Mouse (Mus musculus) adrenal gland, postnatal 36 days (tissue): ENCODE data around the gene Tmem189. TPM values are rescaled to one million over a fixed set of nuclear protein-coding genes. Genes with fewer than 3 reads are reported as not detected.

Experiments used
- DNase-seq, 2 experiments: peaks; one replicate each; pipeline ENCODE4 v3.0.0; 2021; ENCODE audit warnings: mixed read lengths in 1 of 2
- total RNA-seq, 2 experiments: library from RNA; stranded (reverse); gene quantifications; 2 replicates each; pipeline ENCODE4 v1.2.3; 2021

Gene Tmem189
- total RNA-seq, 2 experiments from 2014 or later = 27.2 to 34.3 TPM

DNA sequence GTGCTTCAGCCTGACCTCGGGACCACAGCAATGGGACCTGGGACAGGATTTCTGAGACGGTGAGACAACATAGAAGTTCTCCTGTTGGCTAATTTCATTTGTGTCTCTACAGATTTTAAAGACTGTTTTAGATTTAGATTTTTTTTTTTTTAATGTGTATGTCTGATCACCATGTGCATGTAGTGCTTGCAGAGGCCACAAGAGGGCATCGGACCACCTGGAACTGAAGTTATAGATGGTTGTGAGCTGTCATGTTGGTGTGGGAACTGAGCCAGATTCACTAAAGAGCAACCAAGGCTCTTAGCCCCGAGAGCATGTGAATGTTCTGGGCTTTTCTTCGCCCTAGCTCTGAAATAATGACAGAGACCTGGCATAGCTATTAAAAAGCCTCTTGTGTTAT is 9.0 kb downstream of the Tmem189 start:
- peak; percentile 74 to 76 for DNase-seq

DNA sequence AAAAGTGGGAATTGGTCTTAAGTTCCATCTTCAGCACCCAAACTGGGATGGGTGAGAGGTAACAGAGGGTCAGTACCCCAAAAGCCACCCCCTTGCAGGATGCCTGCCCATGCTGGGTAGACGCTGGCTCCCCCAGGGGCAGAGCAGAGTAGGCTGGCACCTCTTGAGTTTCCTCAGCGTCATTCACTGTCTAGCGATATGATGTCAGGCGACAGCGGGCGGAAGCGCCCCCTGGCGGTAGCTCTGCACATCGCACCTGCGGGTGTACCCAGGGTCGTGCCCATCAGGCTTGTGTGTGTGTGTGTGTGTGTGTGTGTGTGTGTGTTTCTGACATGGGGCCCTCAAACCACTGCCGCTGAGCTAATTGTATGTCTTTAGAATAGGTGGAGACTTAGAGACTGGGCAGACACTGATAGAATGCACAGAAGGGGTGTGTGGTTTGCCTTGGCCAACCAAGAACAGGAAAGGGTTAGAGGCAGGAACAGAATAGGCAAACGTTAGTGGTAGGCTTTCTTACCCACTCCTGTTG is 9.7 kb downstream of the Tmem189 start:
- DNase-seq = peak; percentile 83 to 90

DNA sequence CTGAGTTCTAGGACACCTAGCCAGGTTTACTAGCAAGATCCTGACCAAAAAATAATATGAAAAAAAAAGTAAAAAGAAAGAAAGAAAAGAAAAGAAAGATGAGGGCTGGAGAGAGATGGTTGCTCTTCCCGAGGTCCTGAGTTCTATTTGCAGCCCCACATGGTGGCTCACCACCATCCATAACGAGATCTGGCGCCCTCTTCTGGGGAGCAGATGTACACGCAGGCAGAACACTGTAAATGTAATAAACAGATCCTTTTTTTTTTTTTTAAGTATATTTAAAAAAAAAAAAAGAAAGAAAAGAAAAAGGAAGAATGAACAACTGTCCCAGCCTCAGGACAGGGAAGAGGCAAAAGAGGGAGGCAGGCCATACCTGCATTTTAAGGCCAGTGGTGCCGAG is 11.0 kb downstream of the Tmem189 start:
- no peak for DNase-seq

DNA sequence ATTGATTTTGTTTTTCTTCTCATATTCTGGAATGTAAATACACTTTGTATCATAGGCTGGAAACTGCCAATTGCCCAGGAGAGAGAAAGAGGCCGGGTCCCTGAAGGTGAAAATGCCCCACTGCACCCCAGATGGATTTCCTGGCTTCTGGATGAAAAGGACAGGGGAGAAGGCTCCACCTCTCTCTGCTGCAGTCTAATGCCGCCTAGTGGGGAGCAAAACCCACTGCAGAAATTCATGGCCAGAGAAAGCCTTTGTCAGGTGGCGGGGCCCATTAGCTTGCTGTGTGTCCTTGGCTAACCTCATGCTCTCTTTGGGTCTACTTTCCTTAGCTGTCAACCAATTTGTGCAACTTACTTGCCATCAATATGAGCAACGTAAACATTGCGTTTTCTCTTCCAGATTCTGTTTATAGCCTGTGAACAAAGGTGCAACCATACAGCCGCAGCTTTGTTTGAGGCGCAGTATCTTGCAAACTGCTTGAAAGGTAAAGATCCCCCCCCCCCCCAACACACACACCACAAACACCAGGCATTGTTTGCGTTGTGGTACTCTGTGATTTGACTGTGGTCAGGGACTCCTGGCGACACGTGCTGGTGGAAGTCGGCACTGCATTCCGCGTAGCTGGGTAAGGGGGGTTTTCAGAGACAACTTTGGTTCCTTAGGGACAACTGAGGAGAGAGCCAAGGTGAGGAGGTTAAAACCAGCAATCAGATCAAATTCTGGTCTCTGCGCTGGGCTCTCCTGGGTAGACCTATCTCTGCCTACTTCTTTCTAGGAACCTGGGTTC is 14.3 kb downstream of the Tmem189 start:
- DNase-seq = peak; percentile 50 to 68

DNA sequence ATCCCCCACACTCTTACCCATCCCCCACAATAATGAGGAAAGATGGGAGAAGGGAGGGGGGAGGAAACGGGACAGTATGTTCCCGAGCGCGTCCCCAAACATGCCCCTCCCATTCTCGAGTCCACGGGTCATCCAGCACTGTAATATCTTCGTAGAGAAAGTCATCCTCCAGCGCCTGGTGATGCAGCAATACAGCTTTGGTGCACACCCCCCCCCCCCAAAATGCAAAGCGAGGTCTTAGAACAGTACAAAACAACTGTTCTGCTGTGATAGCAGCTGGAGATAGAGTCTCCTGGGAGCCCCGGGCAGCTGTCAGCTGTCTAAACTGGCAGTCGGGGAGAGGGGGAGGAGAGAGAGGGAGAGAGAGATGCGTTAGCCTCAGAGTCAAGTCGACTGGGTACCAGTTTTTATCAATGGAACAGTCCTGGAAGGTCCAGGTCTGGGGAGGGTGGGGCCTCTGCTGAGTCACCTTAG is 17.4 kb downstream of the Tmem189 start:
- DNase-seq = no peak

DNA sequence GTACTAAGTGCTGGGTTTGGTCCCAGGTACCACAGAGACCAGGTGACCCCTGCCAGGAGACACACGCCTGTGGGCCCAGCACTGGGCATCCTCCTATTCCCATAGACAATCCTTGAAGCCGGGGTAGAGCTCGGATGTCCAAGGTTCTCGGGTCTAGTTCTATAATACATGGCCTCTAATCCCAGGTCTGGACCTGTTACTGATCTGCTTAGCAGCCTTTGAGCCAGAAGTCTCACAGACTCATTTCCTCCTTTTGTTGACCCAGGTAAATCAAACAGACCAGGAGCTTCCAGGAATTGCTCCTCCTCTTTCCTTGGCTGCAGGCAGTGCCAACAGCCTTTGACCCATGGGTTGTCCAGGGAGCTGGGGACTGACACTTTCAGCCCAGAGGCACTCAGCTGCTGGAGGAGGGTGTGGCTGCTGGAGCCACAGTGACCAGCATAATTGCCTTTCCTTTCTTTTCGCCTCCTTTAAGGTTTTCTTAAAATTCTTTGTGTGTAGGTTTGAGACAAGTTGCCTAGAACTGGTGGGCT is 18.5 kb downstream of the Tmem189 start:
- no peak for DNase-seq

DNA sequence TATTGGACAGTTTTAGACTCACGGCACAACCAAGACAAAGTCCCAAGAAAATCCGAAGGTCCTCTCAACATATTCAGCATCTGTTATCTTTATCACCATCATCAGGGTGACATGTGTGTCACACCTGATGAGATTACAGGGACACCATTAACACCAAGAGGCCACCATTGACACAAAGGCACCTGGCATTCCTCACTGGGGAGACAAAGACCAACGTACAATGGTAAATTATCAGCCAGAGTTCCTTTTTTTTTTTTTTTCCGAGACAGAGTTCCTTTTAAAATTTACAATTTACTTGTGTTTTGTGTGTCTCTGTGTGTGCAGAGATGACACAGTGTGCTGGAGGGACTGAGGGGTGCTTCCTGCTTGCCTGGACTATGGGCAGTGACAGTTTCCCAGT is 20.2 kb downstream of the Tmem189 start:
- DNase-seq = no peak

DNA sequence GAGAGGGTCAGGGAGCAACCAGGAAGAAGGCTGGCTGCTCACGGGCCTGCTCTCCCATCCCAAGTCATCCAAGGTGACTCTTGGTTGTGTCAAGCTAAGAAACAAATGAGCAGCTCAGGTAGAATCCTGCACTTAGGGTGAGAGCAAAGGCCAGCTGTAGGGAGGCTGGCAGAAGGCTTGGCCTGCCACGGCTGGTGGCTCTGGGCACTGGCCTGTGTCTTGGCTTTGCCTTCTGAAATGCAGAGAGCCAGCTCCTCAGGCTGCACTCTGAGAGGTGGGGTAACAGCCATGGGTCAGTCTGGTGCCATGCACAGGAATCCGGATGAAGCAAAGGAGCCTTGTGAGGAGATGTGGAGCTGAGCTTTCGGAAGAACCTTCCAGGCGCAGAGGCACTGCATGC is 21.2 kb downstream of the Tmem189 start:
- DNase-seq = no peak

DNA sequence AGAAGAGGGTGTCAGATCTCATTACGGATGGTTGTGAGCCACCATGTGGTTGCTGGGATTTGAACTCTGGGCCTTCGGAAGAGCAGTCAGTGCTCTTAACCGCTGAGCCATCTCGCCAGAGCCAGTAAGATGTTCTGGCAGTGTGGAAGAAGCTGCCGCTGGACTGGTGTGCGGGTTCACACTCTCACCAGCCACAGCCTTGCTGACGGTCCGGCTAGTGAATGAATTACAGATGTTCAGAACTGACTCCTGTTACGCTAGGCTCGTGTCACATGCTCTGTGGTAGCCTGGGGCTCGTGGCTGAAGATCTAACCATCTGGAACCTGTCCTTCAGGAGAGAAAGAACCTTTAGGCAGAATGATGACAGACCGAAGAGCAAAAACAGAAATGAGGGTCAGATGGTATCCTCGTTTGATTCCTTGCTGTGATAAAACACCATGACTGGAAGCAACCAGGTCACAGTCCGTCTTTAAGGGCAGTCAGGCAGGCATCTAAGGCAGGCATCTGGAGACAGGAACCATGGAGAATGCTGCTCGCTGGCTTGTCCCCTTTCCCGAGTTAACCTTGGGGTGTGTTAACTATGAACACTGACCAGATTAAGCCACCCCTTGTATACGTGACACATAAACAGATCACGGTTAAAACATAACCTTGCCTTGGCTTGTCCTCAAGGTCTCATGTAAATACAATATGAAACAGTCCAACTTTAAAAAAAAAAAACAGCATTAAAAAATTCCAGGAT is 23.5 kb downstream of the Tmem189 start:
- no peak for DNase-seq

DNA sequence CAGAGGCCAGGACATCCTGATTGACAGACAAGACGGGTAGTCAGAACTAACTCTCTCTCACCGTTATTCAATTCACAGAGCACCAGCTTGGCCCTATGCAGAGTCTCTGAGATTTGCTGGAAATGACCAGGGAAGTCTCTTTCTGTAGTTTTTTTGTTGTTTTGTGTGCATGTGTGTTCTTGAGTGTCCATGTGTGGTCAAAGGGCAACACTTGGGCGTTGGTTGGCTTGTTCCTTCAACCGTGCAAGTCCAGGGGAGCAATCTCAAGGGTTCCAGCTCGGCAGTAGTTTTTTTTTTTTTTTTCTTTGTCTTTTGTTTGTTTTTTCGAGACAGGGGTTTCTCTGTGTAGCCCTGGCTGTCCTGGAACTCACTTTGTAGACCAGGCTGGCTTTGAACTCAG is 26.9 kb downstream of the Tmem189 start:
- DNase-seq = no peak

DNA sequence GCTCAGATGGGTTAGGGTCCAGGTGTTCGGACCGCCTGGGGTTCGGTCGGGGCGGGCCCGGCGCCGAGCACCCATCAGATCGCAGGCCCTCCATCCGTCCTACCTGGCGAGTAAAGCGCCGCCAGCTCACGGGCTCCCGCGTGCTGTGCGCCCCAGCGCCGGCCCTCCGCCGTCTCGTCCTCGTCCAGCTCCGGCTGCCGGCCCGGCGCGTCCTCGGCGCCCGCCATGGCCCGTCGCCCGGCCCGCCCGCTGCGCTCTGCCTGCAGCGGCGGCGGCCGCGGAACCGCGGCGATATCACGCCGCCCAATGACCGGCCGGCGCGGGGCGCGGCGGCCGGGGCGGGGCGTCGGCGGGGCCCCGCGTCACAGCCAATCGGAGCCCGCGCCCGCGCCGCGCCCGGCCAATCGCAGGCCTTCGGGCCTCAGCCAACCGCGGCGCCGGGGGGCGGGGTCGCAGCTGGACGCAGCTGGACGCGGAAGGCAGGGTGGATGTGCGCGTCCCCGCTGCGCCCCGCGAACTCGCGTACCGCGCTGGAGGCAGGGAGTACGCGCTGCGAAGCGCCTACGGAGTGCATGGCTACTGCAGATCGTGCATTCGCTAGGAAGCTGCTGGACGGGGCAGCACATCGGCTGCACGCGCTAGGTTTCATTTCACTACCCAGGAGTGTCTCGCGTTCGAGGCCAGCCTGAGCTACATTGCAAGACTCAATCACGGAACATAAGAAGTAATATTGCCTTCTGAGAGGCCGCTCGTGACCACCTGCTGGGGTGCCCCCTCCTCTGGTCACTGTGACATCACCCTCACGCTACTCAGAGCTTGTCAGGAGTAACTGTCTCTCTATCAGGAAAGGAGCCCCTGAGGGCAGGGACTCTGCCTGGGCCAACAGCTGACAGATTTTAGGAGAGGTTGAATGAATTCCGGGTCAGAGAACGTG is 28.1 kb downstream of the Tmem189 start, which contains the start of gene Gm20431:
Gm20431 (minus strand) TSS at position 227 of the 934 bp plus-strand sequence.
- peak; percentile 97 to 100 for DNase-seq

DNA sequence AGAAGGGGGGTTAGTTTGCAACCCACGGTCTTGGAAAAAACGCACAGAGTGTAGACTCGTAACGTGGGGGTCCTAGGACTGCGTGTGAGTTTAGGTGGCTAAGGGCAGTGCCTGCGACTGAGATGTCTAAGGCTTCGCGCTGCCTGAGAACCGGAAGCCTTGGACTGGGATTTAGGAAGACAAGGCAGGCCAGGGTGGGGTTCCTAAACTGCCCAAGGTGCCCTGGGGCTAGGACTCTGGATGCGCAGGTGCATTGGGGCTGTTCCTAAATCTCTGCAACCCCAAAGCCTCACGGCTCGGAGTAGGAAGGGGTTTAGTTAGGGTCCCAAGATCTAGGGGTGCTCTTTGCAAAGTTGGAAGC is 29.0 kb downstream of the Tmem189 start:
- DNase-seq = peak in 1 of 2 experiments; percentile 15

DNA sequence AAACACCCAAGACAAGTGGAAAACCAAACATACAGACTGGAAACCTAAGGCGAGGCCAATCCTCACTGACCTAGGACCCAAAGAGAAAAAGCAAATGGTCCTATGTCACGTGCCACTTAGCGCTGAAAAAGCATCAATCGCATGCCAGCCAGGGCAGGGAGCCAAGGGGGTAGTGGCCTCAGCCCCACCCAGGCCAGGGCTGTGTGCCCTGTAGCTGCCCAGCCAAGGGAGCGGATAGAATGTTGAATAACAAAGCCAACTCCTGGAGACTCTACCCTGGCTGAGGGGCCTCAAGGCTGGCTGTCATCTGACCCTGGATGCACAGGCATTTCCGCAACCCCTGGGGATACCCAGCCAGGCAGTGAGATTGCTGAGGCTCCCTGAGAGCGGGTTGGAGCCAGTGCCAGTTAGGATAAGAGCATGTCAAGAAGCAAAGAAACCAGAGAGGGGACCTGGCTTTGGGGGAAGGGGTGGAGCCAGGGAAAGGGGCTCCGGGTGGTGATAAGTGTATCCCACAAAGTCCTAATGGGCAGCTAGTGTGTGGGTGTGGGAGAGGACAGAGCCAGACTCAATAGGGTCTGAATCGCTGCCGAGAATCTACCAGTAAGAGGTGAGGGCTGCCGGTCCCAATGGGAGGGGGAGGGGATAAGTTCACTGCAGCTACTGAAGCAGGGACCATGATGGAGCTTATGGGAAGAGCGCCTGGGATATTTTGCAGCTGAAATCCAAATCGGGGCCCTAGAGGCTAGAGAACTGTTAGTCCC is 29.6 kb downstream of the Tmem189 start:
- DNase-seq = peak; percentile 67 to 78

DNA sequence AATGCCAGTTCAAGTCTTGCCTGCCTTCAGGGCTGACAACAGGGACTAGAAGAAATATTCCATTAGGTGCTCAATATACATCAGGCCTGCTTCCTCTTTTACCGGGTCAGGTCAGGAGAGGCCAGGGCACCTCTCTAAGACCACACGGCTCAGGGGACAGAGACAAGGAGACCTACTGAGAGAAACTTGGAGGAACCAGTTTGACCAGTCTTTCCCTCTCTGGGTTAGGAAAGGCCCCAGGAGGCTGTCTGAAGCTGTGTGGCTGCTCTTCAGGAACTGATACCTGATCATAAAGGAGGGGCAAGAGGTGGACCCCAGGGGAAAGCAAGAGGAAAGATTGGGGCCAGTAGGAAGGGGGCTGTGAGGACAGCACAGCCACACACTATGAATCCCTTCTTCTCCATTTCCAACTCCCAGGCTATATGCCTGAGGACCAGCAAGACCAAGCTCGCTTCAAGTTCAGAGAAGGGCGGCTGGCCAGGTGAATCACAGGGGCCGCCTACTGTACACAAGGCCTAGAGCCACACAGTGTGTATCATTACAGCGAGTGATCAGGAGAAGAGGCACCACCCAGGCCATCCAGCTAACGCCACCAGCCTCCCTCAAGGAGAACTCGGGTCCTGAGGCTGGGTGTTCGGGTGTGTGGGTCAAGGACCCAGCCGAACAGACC is 30.3 kb downstream of the Tmem189 start:
- no peak for DNase-seq

DNA sequence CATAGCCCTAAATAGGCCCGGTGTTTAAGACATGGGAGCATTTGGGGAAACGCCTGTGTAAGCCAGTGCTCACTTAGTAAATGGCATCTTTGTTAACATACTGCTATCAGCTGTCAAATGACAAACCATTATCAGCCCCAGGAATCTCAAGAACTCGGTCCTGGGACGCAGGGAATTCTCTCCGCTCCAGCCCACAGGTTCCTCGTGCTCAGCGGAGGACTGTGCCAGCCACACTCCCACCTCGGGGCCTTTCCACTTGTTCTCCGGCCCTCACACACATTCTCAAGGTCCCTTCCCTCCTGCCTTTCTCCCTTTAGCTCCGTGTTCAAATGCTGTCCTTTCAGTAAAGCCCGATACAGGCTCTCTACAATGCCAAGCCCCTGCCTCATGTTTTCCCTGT is 30.9 kb downstream of the Tmem189 start:
- DNase-seq = no peak

DNA sequence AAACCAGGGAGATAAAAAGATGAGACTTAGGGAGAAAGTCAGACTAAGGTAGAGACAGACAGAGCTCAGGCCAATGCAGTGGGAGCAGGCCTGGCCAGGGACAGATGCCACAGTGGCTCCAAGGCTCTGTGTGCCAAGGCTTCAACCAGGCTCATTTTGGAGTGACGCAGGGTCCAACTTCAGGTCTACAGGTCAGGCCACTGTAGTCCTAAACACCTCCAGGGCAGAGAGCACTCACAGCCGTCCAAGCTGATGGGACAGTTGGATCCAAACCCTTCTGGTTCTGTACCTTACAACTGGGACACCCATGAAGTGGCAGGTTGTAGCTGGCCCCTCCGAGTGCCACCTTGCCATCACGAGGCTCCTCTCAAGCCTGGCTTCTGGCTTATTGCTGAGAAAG is 31.6 kb downstream of the Tmem189 start:
- no peak for DNase-seq

DNA sequence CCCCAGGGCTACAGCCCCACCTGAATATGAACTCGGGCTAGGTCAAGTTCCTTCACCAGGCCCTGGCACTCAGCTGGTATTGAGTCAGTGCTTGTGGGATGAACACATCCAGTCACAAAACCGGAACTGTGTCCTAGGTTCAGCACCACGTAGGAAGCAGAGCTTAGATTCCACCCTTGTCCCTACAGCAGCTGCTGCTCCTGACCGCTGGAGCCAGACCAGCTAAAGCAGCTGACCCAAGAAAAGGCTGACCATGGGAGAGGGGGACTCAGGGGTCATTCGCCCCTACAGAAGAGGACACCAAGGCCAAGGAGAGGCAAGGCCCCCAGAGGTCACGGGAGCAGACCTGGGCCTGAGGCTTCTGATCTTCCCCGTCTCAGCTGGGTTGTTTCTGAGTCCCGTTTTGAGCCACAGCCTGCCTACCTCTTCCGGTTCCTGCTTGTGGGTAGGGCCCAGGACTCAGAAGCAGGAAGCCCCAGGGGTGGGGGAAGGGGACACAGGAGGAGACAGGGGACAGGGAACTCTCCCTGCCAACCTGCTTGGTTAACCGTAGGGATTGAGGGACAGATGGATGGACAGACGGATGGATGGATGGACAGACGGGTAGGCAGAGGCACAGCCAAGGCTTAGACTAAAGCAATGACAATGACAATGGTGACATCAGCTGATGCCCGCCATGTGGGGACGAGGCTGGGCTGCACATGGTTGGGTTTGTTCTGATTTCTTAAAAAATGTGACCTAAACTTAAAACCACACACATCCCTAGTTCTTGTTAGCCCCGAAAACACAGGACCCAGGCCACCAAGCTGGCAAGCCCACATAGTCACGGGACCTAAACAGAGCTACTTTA is 32.8 kb downstream of the Tmem189 start:
- peak in 1 of 2 experiments; percentile 67 for DNase-seq

DNA sequence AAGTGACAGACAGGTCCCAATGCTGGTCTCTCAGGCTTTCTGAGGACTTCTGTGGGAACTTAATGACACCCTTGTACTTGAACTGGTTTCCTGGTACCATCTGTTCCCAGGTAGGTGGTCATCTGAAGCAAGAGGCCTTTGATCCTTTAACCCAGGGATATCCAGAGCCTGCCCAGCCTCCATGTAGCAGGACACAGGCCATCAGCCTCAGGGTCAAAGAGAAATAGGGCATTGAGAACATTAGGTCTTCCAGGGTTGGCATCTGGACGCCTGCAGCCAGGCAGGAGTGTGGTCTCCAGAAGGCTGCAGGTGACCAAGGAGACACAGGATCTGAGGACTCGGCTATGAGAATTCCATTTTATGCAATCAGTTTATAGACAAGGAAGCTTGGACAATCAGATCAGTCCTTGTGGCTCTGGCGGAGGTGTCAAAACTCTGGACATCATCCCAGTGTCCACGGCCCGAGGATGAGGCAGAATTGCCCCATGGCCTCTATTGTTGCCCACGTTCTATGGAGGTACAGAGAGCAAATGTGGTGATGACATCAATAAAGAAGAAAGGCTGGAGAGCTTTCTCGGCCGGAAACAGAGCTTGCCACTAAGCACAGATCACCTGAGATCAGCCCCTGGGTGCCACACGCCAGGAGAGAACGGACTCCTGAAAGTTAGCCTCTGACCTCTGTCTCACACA is 34.6 kb downstream of the Tmem189 start:
- DNase-seq = no peak

DNA sequence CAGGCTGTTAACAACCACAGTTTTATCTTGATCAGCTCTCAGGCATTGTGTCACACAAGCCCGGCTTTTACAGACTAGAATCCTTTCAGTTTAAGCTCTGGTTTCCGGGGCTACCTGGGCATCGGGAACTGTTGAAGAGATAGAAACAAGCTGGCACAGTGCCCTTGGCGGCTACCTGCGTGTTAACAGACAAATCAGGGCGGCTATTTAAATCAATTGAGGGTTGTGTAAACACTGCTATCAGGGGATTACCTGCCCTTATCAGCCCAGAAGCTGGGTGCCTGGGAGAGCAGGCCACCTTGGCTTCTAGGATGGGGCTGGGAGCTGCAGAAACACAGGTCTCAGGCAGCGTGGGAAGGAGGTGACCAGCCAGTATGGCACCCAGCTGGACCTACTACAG is 36.9 kb downstream of the Tmem189 start:
- DNase-seq = no peak
